Mouse (Mus musculus) embryonic fibroblast, embryonic 13.5 days (primary cell): ENCODE results near the gene Foxn3.

Source experiments
- CTCF ChIP-seq: IDR thresholded peaks from 2 replicates; pipeline ENCODE4 v1.5.1; 2011; ENCODE audit warnings: mild to moderate bottlenecking, control low read depth, low read length, moderate library complexity, borderline replicate concordance; ENCODE audit not compliant: insufficient read depth
- POLR2A ChIP-seq: IDR thresholded peaks from 2 replicates; pipeline ENCODE4 v1.6.1; 2011; ENCODE audit warnings: low read depth, mild to moderate bottlenecking, control low read depth, low read length, moderate library complexity

DNA sequence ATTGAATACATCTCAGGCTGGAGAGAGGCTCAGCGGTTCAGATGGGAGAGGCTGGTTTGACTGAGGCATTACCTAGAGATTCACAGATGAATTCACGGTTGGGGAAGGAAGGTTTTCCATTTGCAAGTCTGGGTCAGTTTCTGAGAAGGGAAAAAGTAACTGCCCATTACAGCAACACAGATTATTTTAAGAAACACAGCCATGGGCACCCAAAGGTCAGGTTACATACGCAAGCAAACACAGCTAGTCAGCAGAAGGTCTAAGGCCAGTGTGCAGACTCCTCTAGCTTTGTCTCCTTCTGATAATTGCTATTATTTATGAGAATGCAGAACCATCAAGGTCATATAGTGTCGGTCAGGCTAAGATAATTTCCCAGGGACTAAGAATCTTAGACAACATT lies 284.0 kb downstream of the Foxn3 start:
- TF ChIP-seq POLR2A = no peak
- TF ChIP-seq CTCF = no peak
